Mouse (Mus musculus) ES-CJ7 (cell line): ENCODE data around the gene Pnck.

Experiments
- DNase-seq: peaks from one replicate; pipeline ENCODE4 v3.0.0; 2011; ENCODE audit warnings: low read depth, low spot score

Pnck gene

GRCm38 (mm10) chrX:73659575-73660283 lies at the start of gene Pnck:
Gene Pnck, minus strand, starts transcription at chrX:73660117.
- DNase-seq, result no peak

DNA sequence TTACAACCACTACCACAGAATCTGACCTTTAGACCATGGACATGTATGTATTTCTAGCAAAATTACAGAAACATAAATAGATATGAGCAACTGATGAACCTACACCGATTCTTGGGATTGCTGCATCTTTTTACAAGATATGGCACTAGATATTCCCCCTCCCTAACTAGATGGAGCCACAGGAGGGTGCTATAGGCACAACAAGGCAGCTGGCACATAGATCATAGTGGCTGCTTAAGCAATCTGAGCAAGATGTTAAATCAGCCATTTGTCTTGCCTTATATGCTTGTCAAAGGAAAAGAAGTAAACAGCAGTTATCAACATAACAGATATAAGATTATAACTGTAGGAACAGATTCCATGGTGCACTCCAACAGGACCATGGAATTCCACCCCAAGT lies 40.6 kb upstream of the Pnck start:
- DNase-seq, result no peak

DNA sequence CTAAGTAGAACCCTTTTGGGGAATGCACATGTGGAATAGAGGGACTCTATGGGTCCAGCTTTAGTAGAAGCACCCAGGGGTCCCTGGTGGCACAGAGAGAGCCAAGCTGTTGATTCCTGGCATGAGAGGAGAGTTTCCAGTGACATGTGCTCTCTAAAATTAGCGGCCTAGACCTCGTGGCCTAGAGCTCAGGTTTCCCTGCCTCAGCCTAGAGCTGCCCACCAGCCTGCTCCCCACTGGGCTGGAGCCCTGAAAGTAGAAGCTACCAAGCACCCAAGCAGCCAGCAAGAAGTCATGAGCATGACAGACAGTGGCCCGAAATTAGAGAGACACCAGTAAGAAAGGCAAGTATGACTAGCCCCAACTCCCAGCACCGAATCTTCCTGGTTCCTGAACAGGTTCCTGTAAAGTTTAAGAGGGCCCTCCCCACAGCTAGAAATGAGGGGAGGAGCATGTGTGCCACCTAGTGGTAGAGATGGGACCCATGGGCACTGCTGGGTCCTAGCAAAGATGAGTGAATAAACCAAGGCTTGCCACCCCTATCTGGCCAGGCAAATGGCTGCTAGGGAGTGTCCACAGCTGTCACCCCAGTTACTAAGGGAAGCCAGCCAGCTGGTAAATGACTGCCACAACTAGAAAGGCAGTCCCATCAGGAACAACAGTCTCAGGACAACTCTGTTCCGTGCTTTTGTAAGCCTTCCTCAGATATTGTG lies 31.2 kb upstream of the Pnck start:
- DNase-seq, result peak; percentile 46

DNA sequence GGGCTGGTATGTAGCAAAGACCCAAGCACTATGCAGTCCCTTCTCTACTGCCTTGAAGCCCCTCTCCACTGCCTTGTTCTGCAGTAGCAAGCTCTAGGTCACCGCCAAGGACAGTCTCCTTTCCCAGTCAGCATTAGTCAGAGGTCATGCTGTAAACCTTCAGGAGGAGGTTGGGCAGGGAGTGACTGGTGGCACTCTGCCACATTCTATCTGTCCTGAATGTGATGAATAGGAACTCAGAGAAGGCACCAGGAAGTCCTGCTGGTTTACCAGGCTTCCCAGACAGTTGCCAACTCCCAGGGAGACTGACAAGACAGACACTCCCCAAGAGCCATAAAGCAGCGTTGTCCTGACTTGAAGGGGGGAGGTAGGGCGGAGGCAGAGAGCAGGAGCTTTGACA lies 25.7 kb upstream of the Pnck start:
- peak; percentile 32 for DNase-seq

DNA sequence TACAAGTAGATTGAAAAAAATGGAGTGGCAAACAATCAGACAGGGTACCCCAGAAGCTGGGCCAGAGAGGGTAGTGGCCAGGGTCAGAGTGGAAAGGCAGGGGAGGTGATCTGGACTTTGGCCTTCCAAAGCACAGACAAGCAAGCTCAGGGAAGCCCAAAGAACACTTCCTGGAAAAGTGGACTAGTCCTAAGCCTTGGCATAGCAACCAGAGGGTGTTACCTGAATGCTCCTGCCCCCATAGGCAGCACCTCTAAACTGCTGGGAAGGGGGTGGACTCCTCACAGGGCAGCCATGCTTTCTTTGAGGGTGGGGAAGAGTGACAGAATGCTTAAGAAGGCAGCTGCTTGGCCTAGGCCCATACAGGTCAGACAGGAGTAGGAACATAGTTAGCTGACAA lies 25.1 kb upstream of the Pnck start:
- no peak for DNase-seq

GRCm38 (mm10) chrX:73684156-73684555 lies 24.2 kb upstream of the Pnck start:
- DNase-seq, result no peak

DNA sequence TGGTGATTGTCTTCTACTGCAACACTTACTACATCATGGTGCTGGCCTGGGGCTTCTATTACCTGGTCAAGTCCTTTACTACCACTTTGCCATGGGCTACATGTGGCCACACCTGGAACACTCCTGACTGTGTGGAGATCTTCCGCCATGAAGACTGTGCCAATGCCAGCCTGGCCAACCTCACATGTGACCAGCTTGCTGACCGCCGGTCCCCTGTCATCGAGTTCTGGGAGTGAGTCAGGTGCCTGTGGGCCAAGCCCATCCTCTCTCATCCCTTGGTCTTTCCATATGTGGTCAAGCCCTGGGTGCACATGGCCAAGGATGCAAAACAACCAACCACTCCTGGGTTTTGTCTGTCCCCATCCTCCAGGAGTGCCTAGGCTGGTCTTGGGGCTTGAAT lies 16.8 kb upstream of the Pnck start:
- no peak for DNase-seq

DNA sequence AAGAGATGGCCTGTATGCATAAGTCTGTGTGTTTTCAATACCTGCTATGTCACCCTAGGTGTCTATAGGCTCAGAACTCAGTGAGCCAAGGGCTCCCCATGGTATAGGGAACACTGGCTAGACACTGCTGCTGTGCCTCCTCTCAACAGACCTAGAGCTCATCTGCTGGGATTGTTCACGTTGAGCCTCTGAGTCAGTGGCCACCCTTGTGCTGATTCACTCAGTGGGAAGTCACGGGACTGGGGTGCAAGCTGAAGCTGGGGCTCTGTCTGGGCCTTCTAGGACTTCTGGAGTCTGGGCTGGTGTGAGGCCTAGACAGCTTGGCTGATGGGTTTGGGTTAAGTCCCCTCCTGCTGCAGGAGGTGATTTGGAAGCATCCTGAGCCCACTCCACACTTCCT lies 15.3 kb upstream of the Pnck start:
- no peak for DNase-seq

GRCm38 (mm10) chrX:73673968-73674661 lies 14.2 kb upstream of the Pnck start:
- DNase-seq, result no peak

DNA sequence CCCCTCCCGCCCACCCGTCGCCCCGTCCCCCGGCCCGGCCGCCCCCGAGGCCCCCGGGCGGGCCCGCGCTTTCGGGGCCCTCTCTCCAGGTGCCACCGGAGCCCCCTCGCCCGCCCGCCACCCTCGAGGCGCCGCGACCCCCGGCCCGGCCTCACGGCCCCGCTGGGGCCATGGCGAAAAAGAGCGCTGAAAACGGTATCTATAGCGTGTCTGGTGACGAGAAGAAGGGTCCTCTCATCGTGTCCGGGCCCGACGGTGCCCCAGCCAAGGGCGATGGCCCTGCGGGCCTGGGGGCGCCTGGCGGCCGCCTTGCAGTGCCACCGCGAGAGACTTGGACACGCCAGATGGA lies 13.7 kb upstream of the Pnck start:
- no peak for DNase-seq

- DNase-seq, result peak; percentile 64
Measured at GRCm38 (mm10) chrX:73672879-73673618, 13.1 kb upstream of the Pnck start, which contains the start of gene Slc6a8. Gene Slc6a8, plus strand, starts transcription at chrX:73673150.

GRCm38 (mm10) chrX:73672031-73672431 lies 12.1 kb upstream of the Pnck start:
- peak; percentile 86 for DNase-seq

GRCm38 (mm10) chrX:73663143-73663542 lies 3.2 kb upstream of the Pnck start:
- no peak for DNase-seq

- no peak for DNase-seq
Measured at GRCm38 (mm10) chrX:73660284-73660665, 358 bp upstream of the Pnck start.

- DNase-seq, result no peak
Measured at GRCm38 (mm10) chrX:73658936-73659574, 862 bp downstream of the Pnck start.

- no peak for DNase-seq
Measured at GRCm38 (mm10) chrX:73658391-73658790, 1.5 kb downstream of the Pnck start.

DNA sequence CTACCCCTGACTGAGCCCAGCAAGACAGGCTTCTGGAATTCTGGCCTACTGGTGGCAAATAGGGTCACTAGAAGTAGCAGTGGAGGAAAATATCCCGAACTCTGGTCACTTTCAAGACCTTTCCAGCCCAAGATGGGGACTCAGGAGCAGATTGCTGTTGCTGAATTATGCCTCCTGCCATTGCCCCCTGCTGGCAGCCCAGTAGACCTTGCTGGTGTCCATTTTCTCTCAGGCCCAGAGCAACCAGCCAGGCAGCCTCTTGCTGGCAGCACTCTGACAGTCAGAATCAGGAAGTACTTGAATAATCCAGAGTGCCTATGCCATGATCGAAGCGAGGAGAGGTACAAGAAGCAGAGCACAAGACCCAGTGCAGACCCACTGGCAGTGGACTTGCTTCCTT lies 4.4 kb downstream of the Pnck start:
- DNase-seq, result peak; percentile 34

- DNase-seq, result peak; percentile 67
Measured at GRCm38 (mm10) chrX:73654177-73654576, 5.7 kb downstream of the Pnck start.

DNA sequence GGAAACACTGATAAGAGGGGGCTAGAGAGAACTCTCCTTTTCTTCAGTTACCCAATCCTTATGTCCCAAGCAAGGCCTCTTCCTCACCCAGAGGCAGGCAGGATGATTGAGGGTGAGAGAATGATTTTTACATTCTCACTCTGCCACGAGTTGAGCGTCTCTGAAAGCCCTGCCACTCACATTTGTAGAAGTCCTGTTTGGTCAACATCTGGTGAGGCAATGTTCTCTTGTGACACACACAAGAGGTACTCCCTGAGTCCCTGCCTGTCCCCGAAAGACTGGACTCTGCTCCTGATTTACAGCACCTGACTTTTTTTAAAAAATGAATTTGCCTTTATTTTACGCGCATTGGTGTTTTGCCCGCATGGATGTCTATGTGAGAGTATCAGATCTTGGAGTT lies 6.5 kb downstream of the Pnck start:
- DNase-seq, result no peak

GRCm38 (mm10) chrX:73650869-73651268 lies 9.0 kb downstream of the Pnck start:
- no peak for DNase-seq

DNA sequence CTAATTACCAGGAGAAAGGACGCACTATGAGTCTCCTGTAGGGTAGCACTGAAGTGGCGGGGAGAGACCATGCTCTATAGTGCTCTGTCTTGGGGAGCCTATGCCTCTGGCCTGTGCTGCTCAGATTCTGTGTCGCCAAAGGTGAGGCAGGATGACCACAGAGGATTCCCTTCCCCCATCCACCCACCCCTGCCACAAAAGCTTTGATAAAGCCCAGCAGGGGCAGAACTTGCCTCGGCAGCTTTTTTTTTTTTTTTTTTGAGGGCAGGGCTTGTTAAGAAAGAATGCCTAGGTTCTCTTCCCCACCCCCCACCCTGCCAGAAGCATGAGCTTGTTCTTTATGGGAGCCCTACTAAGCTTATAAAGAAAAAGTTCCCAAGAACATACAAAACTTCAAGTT lies 14.8 kb downstream of the Pnck start:
- peak; percentile 55 for DNase-seq
